Mouse (Mus musculus): ENCODE results near the gene Tmem106a. TPM values are rescaled to one million over a fixed set of nuclear protein-coding genes. Genes with fewer than 3 reads are reported as not detected.
"Not testable (repeated sequence)": the region's sequence is repeated elsewhere in the genome, so short reads cannot be mapped to it uniquely, and the experiment has no call there.

The Tmem106a gene
- polyA plus RNA-seq, 1 experiment from 2014 or later = 9.6 TPM

- Histone ChIP-seq H3K36me3 (no peaks in the 10 kb centered on the region), H3K27ac (replicated peaks) (no peak overlapping the region), H3K4me2 (replicated peaks) (no peak overlapping the region), H3K4me1 (peaks cover 6% of the 10 kb centered on the region), H3K9ac (no peak overlapping the region), H3K27me3 (no peaks in the 10 kb centered on the region), H3K9me3 (replicated peaks) (no peaks in the 10 kb centered on the region), H3K4me3 (replicated peaks) (no peak overlapping the region)
- ATAC-seq (ENCODE audit: insufficient number of reproducible peaks, low FRiP score, low TSS enrichment, low read depth) = no peak
- 75% methylated on average over 3 of the region's 3 CpGs for WGBS
These were observed 36.6 kb downstream of the Tmem106a start for GRCm38 (mm10) chr11:101618596-101618995.

- not testable (repeated sequence) for H3K4me1 ChIP-seq; H3K4me3 ChIP-seq (replicated peaks); H3K4me2 ChIP-seq (replicated peaks); H3K27ac ChIP-seq (replicated peaks); H3K9me3 ChIP-seq (replicated peaks); H3K9ac ChIP-seq; ATAC-seq (ENCODE audit: insufficient number of reproducible peaks, low FRiP score, low TSS enrichment, low read depth); H3K27me3 ChIP-seq; H3K36me3 ChIP-seq
- 83% methylated on average over 11 of the region's 11 CpGs for WGBS
These were observed 38.1 kb downstream of the Tmem106a start for GRCm38 (mm10) chr11:101620022-101620655.

GRCm38 (mm10) chr11:101626649-101626994, 44.6 kb downstream of the Tmem106a start:
- peak overlapping the region; percentile 65 for H3K4me3 ChIP-seq (replicated peaks)
- peak overlapping the region; percentile 67 for H3K4me2 ChIP-seq (replicated peaks)
- 0 out of 2 replicates have a peak, but pooled peaks cover 3% of the 10 kb centered on the region for H3K4me1 ChIP-seq
- no peaks in the 10 kb centered on the region for H3K36me3 ChIP-seq
- H3K9ac ChIP-seq = peak overlapping the region; percentile 15
- WGBS = 5% methylated on average over 8 of the region's 8 CpGs
- no peaks in the 10 kb centered on the region for H3K9me3 ChIP-seq (replicated peaks)
- ATAC-seq (ENCODE audit: insufficient number of reproducible peaks, low FRiP score, low TSS enrichment, low read depth) = no peak
- H3K27me3 ChIP-seq = no peaks in the 10 kb centered on the region
- peak overlapping the region; percentile 100 for H3K27ac ChIP-seq (replicated peaks)

GRCm38 (mm10) chr11:101626995-101627856, 45.2 kb downstream of the Tmem106a start, which contains the start of gene Rdm1:
TSS of gene Rdm1 (plus strand) at chr11:101627195.
- H3K9ac ChIP-seq = peak within 1 kb of the TSS; percentile 73
- peak within 1 kb of the TSS; percentile 65 for H3K4me3 ChIP-seq (replicated peaks)
- H3K36me3 ChIP-seq = no peaks in the 10 kb centered on the region
- H3K9me3 ChIP-seq (replicated peaks) = no peaks in the 10 kb centered on the region
- peak within 1 kb of the TSS; percentile 67 for H3K4me2 ChIP-seq (replicated peaks)
- H3K27me3 ChIP-seq = no peaks in the 10 kb centered on the region
- 0% methylated on average over 33 of the region's 34 CpGs for WGBS
- H3K4me1 ChIP-seq = 0 out of 2 replicates have a peak, but pooled peaks cover 3% of the 10 kb centered on the region
- H3K27ac ChIP-seq (replicated peaks) = peak within 1 kb of the TSS; percentile 100
- peak; percentile 88 for ATAC-seq (ENCODE audit: insufficient number of reproducible peaks, low FRiP score, low TSS enrichment, low read depth)

- Histone ChIP-seq H3K9ac (peak overlapping the region; percentile 73), H3K4me2 (replicated peaks) (peak overlapping the region; percentile 67), H3K27me3 (no peaks in the 10 kb centered on the region), H3K27ac (replicated peaks) (peak overlapping the region; percentile 100), H3K36me3 (peaks cover 3% of the 10 kb centered on the region), H3K4me3 (replicated peaks) (peak overlapping the region; percentile 65), H3K9me3 (replicated peaks) (no peaks in the 10 kb centered on the region), H3K4me1 (0 out of 2 replicates have a peak, but pooled peaks cover 3% of the 10 kb centered on the region)
- WGBS = under 1% methylated on average over 33 of the region's 33 CpGs
- ATAC-seq (ENCODE audit: insufficient number of reproducible peaks, low FRiP score, low TSS enrichment, low read depth) = peak; percentile 60
These were observed 46.0 kb downstream of the Tmem106a start for GRCm38 (mm10) chr11:101627857-101628559.

- not testable (repeated sequence) for ATAC-seq (ENCODE audit: insufficient number of reproducible peaks, low FRiP score, low TSS enrichment, low read depth); H3K9me3 ChIP-seq (replicated peaks); H3K27ac ChIP-seq (replicated peaks); H3K9ac ChIP-seq; H3K36me3 ChIP-seq; H3K27me3 ChIP-seq; H3K4me1 ChIP-seq
- Histone ChIP-seq H3K4me2 (replicated peaks) (peak overlapping the region; percentile 67), H3K4me3 (replicated peaks) (peak overlapping the region; percentile 65)
- 69% methylated on average over 4 of the region's 5 CpGs for WGBS
These were observed 46.8 kb downstream of the Tmem106a start for GRCm38 (mm10) chr11:101628733-101629417.

GRCm38 (mm10) chr11:101635660-101636059, 53.6 kb downstream of the Tmem106a start:
- no peak overlapping the region for H3K4me3 ChIP-seq (replicated peaks)
- no peaks in the 10 kb centered on the region for H3K27me3 ChIP-seq
- no peak for ATAC-seq (ENCODE audit: insufficient number of reproducible peaks, low FRiP score, low TSS enrichment, low read depth)
- no peak overlapping the region for H3K9ac ChIP-seq
- 69% methylated on average over 10 of the region's 10 CpGs for WGBS
- no peaks in the 10 kb centered on the region for H3K9me3 ChIP-seq (replicated peaks)
- no peak overlapping the region for H3K4me2 ChIP-seq (replicated peaks)
- no peak overlapping the region for H3K27ac ChIP-seq (replicated peaks)
- peaks cover 31% of the 10 kb centered on the region for H3K36me3 ChIP-seq
- H3K4me1 ChIP-seq = no peaks in the 10 kb centered on the region

- 92% methylated on average over 4 of the region's 4 CpGs for WGBS
- H3K36me3 ChIP-seq = peaks cover 17% of the 10 kb centered on the region
- H3K4me1 ChIP-seq = 0 out of 2 replicates have a peak, but pooled peaks cover 6% of the 10 kb centered on the region
- no peaks in the 10 kb centered on the region for H3K27me3 ChIP-seq
- no peak overlapping the region for H3K4me2 ChIP-seq (replicated peaks)
- H3K27ac ChIP-seq (replicated peaks) = no peak overlapping the region
- no peak for ATAC-seq (ENCODE audit: insufficient number of reproducible peaks, low FRiP score, low TSS enrichment, low read depth)
- no peak overlapping the region for H3K9ac ChIP-seq
- no peaks in the 10 kb centered on the region for H3K9me3 ChIP-seq (replicated peaks)
- no peak overlapping the region for H3K4me3 ChIP-seq (replicated peaks)
These were observed 57.7 kb downstream of the Tmem106a start for GRCm38 (mm10) chr11:101639761-101640160.

- peak; percentile 69 for ATAC-seq (ENCODE audit: insufficient number of reproducible peaks, low FRiP score, low TSS enrichment, low read depth)
- Histone ChIP-seq H3K4me2 (replicated peaks) (peak overlapping the region; percentile 47), H3K27ac (replicated peaks) (peak overlapping the region; percentile 84), H3K4me3 (replicated peaks) (peak overlapping the region; percentile 43)
- H3K9me3 ChIP-seq (replicated peaks); H3K36me3 ChIP-seq; H3K27me3 ChIP-seq; H3K4me1 ChIP-seq; H3K9ac ChIP-seq: not testable (repeated sequence)
- 4% methylated on average over 53 of the region's 53 CpGs for WGBS
These were observed 59.0 kb downstream of the Tmem106a start for GRCm38 (mm10) chr11:101640857-101641709.
